Mouse (Mus musculus) ovary, postnatal 14 days (tissue): ENCODE data around the gene Olfr352.

Experiments
- DNase-seq: peaks from one replicate; pipeline ENCODE4 v3.0.0; 2022; ENCODE audit warnings: low spot score

Gene Olfr352

DNA sequence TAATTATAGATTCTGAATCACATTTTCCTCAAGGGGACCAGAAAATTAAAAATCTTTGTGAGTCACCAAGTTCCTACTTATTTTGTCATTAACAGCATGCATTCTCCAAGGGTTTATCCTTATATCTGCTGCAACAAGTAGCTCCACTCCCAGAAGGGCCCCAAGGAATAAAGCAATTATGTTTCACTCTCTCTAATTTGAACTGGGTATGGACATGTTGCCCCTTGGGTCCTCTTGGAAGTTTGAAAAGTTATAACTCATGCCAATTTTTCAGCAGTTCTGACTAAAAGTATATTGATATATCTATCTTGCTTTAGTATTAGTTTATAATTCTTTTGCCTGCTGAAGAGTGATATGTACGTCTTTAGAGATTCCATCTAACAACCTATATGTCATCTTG is at the start of gene Olfr352:
Olfr352 (plus strand) TSS at position 301 of the 400 bp plus-strand sequence.
- no peak for DNase-seq

- no peak for DNase-seq
These were observed 22.2 kb upstream of the Olfr352 start, which contains the start of gene Olfr350 for GRCm38 (mm10) chr2:36846010-36846409. Gene Olfr350 (plus strand): TSS chr2:36846310.

DNA sequence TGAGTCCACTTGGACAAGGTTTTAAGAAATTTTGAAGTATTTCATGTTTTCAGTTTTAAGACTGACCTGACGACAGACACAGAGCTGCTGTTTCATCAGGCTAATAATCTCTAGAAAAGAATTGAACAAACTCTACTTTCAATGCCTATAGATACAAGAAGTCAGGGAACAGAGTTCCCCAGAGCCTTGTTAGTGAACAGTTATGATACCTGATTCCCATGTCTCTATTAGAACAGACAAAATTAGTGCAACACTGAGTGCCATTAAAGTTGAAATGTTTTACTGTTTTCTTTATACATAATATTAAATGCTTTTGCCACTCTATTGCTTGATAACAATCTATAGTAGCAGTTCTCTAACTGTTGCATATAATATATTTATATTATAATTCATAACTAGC is 5.7 kb upstream of the Olfr352 start, which contains the start of gene Olfr351:
Olfr351 (minus strand) TSS at position 101 of the 400 bp plus-strand sequence.
- DNase-seq: no peak

DNA sequence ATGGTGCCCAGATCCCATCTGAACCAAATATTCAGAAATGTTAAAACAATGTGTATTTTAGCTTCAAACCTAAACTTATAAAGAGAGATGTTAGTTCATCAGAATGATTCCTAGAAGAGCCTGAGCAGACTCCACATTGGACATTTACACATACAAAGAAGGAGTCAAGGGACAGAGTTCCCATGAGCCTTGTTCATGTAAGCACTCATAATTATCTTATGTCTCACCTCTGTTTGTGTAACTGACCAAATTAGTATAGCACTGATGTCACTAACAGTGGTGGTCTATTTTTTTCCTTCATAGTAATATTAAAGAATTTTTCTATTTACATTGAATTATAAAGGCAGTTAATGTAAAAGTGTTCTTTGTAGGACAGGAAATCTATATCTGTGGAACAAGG is 24.6 kb downstream of the Olfr352 start, which contains the start of gene Olfr353:
Olfr353 (minus strand) TSS at position 101 of the 400 bp plus-strand sequence.
- no peak for DNase-seq

GRCm38 (mm10) chr2:36897114-36897513 is 28.9 kb downstream of the Olfr352 start:
- no peak for DNase-seq

GRCm38 (mm10) chr2:36905380-36905779 is 37.1 kb downstream of the Olfr352 start, which contains the start of gene Olfr354:
Gene Olfr354 (plus strand): TSS chr2:36905680.
- no peak for DNase-seq
